Mouse (Mus musculus): ENCODE results near the gene Pld1.
"Not testable (repeated sequence)": the region's sequence is repeated elsewhere in the genome, so short reads cannot be mapped to it uniquely, and the experiment has no call there.

Pld1 gene

GRCm38 (mm10) chr3:27942991-27943390 is 4.5 kb downstream of the Pld1 start:
- peak; percentile 53 to 84 for DNase-seq (ENCODE audit: low spot score in 2 of 2)

DNA sequence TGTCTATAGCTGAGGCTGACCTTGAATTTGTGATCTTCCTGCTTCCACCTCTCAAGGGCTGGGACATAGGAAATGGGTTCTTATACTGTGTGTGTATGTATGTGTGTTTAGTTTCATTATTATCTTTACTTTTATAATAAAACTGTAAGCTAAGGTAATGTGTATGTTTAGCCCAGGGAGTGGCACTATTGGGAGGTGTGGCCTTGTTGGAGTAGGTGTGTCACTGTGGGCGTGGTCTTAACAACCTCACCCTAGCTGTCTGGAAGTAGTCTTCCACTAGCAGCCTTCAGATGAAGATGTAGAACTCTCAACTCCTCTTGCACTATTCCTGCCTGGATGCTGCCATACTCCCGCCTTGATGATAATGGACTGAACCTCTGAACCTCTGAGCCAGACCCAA is 6.9 kb downstream of the Pld1 start:
- DNase-seq (ENCODE audit: low spot score in 2 of 2) = not testable (repeated sequence)

DNA sequence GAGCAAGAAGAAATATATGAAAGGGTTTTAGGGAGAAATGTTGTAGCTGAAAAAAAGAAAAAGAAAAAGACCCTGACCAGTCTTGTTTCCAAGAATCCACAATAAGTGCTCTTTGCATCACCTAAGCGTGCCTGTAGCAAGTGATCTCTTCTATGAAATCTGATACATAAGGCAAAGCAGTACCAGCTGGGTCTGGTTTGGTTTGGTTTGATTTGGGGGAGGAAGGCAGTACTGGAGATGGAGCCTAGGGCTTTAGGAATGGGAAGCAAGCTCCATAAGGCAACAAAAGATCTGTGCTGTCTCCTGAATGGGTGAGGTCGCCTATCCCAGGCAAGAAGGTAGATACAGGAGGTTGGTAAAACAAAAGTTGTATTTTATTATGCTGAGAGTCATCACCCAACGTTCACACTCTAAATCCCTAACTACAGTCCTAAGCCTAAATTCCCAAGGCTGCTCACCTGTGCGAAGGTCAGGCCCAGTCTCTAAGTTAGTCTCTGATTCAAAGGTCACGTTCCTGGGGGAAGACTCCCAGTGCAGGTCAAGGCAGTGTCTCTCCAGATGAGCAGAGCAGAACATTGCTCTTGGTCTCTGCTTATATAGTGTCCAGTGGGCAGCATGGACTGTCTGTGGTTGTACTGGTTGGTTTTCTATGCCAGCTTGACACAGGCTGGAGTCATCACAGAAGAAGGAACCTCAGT is 10.8 kb downstream of the Pld1 start:
- no peak for DNase-seq (ENCODE audit: low spot score in 2 of 2)

- DNase-seq (ENCODE audit: low spot score in 2 of 2) = no peak
Observed at GRCm38 (mm10) chr3:27949873-27950250, 11.4 kb downstream of the Pld1 start.

DNA sequence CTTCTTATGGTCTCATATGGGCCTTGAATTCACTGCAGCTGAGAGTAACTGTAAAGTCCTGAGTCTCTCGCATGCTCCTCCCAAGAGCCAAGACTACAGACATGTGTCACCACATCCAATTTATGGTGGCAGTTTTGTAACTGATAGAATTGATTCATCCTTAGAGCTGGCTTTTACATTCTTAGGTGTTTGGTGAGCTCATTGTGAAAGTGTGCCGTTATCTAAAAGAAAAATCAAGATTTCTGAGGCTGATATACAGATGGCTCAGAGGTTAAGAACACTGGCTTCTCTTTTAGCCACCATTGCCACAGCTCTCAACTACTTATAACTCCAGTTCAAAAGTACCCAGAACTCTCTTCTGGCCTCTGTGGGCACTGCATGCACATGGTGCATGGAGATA is 12.2 kb downstream of the Pld1 start:
- no peak for DNase-seq (ENCODE audit: low spot score in 2 of 2)

DNA sequence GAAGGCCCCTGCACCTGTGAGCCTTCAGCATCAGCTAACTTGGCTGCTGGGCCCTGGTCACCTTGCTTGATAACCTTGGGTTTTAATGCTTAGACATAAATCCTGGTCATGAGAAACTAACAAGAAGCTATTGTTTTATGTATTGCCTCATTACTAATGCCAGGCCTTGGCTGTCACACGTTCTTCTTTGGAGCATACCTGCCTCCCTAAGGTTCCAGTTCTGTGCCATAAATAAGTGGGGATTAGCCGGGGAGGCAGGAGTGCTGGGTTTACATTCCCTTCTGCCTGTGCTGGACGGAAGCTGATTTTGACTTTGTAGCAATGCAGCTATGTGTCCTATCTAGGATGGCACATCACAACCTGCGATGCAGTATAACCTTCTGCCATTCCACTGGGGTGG is 13.2 kb downstream of the Pld1 start:
- no peak for DNase-seq (ENCODE audit: low spot score in 2 of 2)

DNA sequence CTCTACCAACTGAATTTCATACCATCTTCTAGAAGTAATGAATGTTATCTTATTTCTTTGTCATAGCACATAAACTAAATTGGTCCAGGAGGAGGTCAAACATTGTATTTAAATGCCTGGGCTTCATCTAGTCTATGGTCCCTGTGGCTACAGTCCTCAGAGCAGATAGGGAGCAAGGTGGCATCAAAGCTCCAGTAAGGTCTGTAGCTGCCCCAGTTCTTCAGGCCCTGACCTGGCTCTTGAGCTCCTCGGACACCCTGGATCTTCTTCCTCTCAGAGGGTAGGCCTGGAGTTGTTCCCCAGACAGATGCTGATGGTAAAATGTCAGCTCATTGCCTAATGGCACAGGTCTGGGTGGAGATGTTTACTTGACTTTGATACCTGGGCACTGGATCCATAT is 17.5 kb downstream of the Pld1 start:
- DNase-seq (ENCODE audit: low spot score in 2 of 2) = no peak

- DNase-seq (ENCODE audit: low spot score in 2 of 2) = no peak
Observed at GRCm38 (mm10) chr3:27959221-27959620, 20.7 kb downstream of the Pld1 start.

DNA sequence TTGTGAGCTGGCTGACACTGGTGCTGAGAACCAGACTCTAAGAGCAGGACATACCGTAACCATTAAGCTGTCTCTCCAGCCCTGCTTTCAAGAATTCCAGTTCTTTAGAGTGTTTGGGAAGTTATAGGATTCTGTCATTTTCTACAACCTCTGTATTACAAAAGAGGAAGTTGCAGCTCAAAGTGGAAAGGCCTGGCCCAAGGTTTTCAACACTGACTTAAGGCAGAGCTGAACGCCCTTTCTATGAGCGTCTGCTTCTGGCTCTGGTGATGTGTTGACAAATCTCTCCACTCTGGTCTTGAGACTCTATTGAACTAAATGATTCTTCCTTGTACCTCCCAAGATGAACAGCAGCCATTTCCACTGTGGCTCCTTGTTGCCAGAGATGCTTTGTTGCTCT is 22.7 kb downstream of the Pld1 start:
- no peak for DNase-seq (ENCODE audit: low spot score in 2 of 2)

- DNase-seq (ENCODE audit: low spot score in 2 of 2) = no peak
Observed at GRCm38 (mm10) chr3:27963795-27964201, 25.3 kb downstream of the Pld1 start.

GRCm38 (mm10) chr3:27968671-27969070 is 30.2 kb downstream of the Pld1 start:
- no peak for DNase-seq (ENCODE audit: low spot score in 2 of 2)

- DNase-seq (ENCODE audit: low spot score in 2 of 2) = no peak
Observed at GRCm38 (mm10) chr3:27973936-27974335, 35.4 kb downstream of the Pld1 start.

- DNase-seq (ENCODE audit: low spot score in 2 of 2) = no peak
Observed at GRCm38 (mm10) chr3:27974981-27975380, 36.5 kb downstream of the Pld1 start.

GRCm38 (mm10) chr3:27976931-27977544 is 38.5 kb downstream of the Pld1 start:
- DNase-seq (ENCODE audit: low spot score in 2 of 2) = peak; percentile 38 to 77

- no peak for DNase-seq (ENCODE audit: low spot score in 2 of 2)
Observed at GRCm38 (mm10) chr3:27978030-27978723, 39.7 kb downstream of the Pld1 start.

DNA sequence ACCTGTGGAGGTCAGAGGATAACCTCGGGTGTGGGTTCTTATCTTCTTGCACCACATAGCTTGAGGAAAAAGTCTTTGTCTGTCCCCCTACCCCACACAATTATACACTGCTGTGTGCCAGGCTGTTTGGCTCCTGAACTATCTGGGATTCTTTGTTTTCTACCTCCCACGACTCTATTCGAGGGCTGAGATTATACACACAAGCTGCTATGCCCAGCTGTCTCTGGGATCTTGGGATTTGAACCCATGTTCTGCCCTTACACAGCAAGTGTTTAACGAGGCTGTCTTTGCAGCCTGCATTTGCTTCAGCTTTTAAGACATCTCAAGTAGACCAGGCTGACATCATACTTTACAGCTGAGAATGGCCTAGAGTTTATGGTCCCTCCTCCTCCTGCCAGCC is 43.1 kb downstream of the Pld1 start:
- DNase-seq (ENCODE audit: low spot score in 2 of 2) = no peak

DNA sequence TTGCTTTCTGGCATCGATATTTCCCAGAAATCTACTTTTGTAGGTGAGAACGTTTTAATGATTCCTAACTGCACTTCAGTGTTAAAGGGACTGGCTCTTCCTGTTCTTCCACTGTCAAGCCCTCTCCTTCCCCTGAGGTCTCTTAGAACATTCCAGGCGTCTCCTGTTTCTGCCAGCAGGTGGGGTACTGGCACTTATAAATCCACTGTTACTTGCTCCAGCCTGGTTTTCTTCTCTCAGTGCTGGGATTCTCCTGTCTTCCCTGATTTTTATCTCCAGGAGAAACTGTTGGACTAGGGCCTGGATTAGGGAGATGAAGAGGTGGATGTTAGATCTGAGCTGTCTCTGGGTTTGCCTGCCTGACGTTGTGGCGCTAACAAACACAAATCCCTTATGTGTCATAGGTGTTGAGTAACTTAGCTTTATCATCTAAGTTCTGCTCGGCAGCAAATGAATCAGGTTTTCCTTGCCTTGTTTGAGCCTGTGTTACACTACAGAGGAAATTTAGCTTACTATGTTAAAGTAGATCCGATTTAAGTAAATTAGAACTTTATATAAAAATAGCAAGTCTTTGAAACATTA is 44.0 kb downstream of the Pld1 start:
- DNase-seq (ENCODE audit: low spot score in 2 of 2) = peak; percentile 77 to 85

- DNase-seq (ENCODE audit: low spot score in 2 of 2) = peak in 1 of 2 experiments; percentile 11
Observed at GRCm38 (mm10) chr3:27983274-27983673, 44.8 kb downstream of the Pld1 start.

DNA sequence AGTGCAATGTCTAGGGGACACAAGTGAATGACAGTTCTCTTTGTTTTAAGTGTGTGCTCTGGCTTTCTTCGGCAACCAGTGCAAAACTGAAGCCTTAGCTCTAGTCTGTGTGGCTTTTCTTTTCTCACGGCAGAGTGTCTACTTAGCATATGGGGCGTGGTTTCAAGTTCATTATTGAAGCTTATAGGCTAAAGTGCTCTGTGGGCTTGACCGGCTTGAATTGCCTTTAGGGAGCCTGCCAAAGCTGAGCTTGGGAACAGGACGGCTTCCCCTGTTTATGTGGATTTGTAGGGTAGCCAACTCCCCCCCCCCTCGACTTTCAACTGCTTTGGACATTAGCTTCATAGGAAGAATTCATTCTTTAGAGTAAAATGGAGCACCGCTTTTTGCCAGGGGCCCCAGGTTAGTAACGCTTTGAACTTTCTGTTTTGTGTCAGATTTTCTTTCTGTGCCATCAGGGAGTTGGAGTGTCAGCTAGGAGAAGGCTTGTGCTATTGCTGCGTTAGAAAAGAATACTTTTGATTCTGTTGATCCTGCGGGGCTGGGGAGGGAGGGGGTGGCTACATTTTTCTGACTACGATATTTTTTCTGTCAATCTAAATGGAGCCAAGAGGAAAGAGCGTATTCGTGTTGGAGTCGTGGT is 45.6 kb downstream of the Pld1 start:
- DNase-seq (ENCODE audit: low spot score in 2 of 2) = peak; percentile 88 to 92

DNA sequence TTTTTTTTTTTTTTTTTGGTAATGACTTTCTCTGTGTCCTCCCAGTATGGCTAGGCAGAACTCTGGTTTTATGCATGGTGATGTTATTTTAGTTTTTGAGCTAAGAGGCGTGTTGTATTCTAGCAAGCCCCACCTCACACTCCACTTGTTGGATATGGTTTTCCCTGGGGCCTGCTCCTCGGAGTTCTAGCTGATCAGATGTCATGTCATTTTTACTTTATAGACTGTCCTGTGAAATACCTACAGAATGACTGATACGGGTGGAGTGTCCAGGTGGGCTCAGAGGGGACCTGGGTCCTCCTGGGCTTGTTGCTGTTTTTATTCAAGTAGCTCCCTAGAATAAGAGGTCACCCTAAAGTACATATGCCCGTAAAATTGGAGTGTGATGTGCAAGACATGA is 46.1 kb downstream of the Pld1 start:
- DNase-seq (ENCODE audit: low spot score in 2 of 2) = peak; percentile 22 to 26

DNA sequence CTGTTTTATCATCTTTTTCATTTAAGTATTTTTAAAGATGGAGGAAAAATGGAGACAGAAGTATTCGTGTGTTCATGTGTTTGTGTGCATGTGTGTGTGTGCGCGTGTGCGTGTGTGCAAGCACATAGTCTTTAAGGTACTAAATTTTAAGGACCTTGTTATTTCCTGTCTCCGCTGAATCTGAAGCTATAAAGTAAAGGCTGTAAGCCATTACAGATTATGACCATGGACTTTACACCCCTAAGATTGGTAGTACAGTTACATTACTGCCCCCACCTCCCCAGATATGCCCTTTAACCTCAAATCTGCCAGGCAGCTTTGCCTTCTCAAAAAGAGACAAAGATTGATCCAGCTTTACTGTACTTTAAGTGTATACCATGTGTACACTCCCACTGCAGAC is 46.8 kb downstream of the Pld1 start:
- DNase-seq (ENCODE audit: low spot score in 2 of 2) = no peak

GRCm38 (mm10) chr3:27987891-27988536 is 49.5 kb downstream of the Pld1 start:
- peak; percentile 44 to 56 for DNase-seq (ENCODE audit: low spot score in 2 of 2)
